Mouse (Mus musculus): ENCODE results near the gene Tnrc6c. TPM values are rescaled to one million over a fixed set of nuclear protein-coding genes. Genes with fewer than 3 reads are reported as not detected.
A peak's percentile ranks its signal among the peaks of the same experiment; 100 is the strongest.

Gene Tnrc6c
- polyA plus RNA-seq, 1 experiment from 2014 or later, result 31.7 TPM

DNA sequence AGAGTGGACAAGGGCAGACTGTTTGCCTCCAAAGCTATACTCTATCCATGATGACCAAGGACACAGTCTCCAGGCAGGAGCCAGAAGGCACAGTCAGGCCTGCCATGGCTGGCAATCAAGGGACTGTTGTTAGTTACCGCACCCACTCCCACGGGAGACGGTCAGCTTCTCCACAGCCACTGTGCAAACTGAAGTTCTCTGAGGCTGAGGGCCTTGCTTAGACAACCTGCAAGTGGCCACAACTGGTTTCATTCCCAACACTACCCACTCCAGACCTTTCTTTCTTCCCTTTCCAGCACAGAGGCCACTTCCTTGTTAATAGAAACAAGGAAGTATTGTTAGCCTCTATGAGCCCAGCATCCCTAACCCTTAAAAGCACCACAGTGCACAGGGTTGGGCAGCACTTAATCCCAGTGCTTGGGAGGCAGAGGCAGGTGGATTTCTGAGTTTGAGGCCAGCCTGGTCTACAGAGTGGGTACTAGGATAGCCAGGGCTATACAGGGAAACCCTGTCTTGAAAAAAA, 149.1 kb downstream of the Tnrc6c start:
- ATAC-seq, result no peak
- no peak overlapping the region for H3K27ac ChIP-seq
- H3K4me3 ChIP-seq (replicated peaks), result no peak overlapping the region

DNA sequence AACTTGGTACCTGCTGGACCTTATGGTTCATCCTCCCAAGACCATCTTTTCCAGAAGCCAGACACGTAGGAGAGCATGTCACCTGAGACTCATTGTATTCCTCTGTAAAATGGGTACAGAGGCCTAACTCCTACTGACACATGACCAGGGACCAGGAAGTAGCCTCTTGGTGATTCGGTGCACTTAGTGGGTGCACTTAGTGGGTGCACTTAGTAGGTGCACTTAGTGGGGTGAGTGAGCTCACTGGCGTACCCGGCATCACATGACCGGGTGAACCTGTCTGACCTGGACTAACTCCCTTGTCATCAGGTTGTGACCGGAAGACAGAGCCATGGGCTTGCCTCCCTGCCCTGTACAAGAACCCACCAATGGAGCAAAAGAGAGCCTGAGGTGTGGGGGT, 152.7 kb downstream of the Tnrc6c start:
- peaks cover 24% of the 10 kb centered on the region for H3K4me1 ChIP-seq (replicated peaks)
- H3K9ac ChIP-seq (replicated peaks), result no peak overlapping the region
- H3K27ac ChIP-seq, result no peak overlapping the region
- peaks cover 23% of the 10 kb centered on the region for H3K27me3 ChIP-seq
- H3K4me2 ChIP-seq (replicated peaks), result no peak overlapping the region
- no peak for ATAC-seq
- no peaks in the 10 kb centered on the region for H3K9me3 ChIP-seq
- 97% methylated on average over 6 of the region's 6 CpGs for WGBS
- H3K36me3 ChIP-seq, result no peaks in the 10 kb centered on the region
- H3K4me3 ChIP-seq (replicated peaks), result no peak overlapping the region

More for the DNA sequence above, 149.1 kb downstream of the Tnrc6c start:
- Histone ChIP-seq H3K9ac (replicated peaks) (no peak overlapping the region), H3K4me1 (replicated peaks) (no peaks in the 10 kb centered on the region), H3K9me3 (no peaks in the 10 kb centered on the region), H3K27me3 (no peaks in the 10 kb centered on the region), H3K36me3 (no peaks in the 10 kb centered on the region), H3K4me2 (replicated peaks) (no peak overlapping the region)
- whole genome bisulfite sequencing, result 92% methylated on average over 3 of the region's 3 CpGs

DNA sequence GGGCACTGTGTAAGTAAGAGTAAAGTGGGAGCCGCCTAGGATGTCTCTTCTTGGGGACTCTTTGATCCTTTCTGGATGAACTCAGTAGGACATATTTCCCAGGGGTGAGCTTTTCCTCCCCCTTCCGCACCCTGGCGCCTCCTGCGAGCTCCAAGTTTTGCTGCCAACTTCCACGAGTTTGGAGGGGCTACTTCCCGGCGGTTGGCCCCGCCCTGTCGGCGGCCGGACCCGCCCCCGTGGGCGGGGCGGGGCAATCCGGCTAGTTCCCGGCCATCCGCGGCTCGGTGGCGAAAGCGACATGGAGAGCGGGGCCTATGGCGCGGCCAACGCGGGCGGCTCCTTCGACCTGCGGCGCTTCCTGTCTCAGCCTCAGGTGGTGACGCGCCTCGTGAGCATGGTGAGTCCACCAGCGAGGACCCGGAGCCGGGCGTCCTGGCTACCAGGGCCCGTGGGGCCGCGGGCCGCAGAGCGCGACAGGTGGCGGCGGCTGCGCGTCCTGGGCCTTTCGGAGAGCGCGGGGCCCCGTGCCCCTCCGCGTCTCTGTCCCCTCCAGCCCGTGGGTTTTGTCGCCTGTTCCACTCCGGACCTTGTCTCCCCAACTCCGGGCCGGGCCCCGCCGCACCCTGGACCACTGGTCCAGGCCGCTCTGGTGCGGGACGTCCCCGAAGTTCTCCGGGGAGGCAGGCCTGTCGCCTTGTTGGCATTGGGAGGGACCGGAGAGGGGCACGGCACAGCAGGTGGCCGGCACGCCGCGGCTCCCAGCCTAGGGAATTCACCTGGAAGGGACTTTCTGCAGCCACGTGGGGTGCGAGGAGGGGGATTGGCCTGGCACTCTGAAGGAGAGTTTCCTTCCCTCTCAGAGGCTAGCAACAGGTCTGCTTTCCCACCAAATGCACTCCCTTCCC, 155.6 kb downstream of the Tnrc6c start, which contains the start of the genes Gm20708 and Syngr2:
TSS of gene Gm20708 (plus strand) at position 262 of the 905 bp plus-strand sequence.
TSS of gene Syngr2 (plus strand) at position 262 of the 905 bp plus-strand sequence.
- Histone ChIP-seq H3K4me3 (replicated peaks) (peak within 1 kb of the TSS; percentile 61), H3K27me3 (peaks cover 23% of the 10 kb centered on the region), H3K27ac (no peak within 1 kb of the TSS; the same call in 1 of the 2 replicates), H3K4me1 (replicated peaks) (peaks cover 24% of the 10 kb centered on the region), H3K4me2 (replicated peaks) (peak within 1 kb of the TSS; percentile 93), H3K9ac (replicated peaks) (peak within 1 kb of the TSS; percentile 65), H3K36me3 (peaks cover 14% of the 10 kb centered on the region), H3K9me3 (no peaks in the 10 kb centered on the region)
- WGBS, result under 1% methylated on average over 75 of the region's 75 CpGs
- ATAC-seq, result peak; percentile 77

DNA sequence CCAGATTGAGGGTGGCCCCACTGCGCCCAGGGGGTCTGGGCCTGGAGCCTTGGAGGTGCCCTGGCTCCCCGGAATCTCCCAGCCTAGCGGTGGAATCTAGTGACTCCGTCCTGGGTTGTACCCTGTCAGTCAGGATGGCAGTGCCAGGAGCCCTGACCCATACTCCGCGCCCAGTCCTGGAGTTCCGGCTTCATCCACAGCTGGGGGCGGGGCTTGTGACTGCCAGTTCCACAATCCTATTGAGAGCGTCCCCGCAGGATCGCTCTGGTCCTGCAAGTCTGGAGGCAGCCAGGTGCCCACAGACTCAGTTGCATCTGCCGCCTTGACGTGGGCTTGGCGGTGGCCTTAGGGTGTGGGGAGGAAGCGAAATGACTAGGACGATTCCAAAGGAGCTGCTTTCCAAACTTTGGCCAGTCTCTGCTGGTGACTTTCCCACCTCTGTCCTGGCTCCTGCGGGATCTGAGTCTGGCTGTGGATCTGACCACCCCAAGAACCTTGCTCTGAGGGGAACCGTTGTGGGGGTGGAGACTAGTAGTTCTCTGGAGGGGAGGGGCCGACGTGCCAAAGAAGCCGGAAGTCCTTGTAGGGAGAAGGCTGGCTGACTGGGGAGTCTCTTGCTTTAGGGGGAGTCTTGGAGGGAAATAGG, 156.4 kb downstream of the Tnrc6c start:
- H3K36me3 ChIP-seq, result peaks cover 14% of the 10 kb centered on the region
- peaks cover 24% of the 10 kb centered on the region for H3K4me1 ChIP-seq (replicated peaks)
- peak overlapping the region; percentile 61 for H3K4me3 ChIP-seq (replicated peaks)
- H3K4me2 ChIP-seq (replicated peaks), result peak overlapping the region; percentile 93
- under 1% methylated on average over 21 of the region's 21 CpGs for WGBS
- H3K27ac ChIP-seq, result no peak overlapping the region; the same call in 1 of the 2 replicates
- peak overlapping the region; percentile 65 for H3K9ac ChIP-seq (replicated peaks)
- ATAC-seq, result peak; percentile 84
- peaks cover 23% of the 10 kb centered on the region for H3K27me3 ChIP-seq
- H3K9me3 ChIP-seq, result no peaks in the 10 kb centered on the region

Other genes starting within 250 kb of the Tnrc6c start
- gene Gm11733, start 169.9 kb upstream of the Tnrc6c start, polyA plus RNA-seq (2015; fragmentation: Nextera tagmentation; extraction: Ambion mirVana), result not detected in 2 replicates
- 1.3 and 1.4 TPM in 2 replicates for gene Tmc8, start 127.8 kb downstream of the Tnrc6c start, polyA plus RNA-seq (2015; fragmentation: Nextera tagmentation; extraction: Ambion mirVana)
- 3.9 and 4.1 TPM in 2 replicates for gene Tmc6, start 127.9 kb downstream of the Tnrc6c start, polyA plus RNA-seq (2015; fragmentation: Nextera tagmentation; extraction: Ambion mirVana)
- gene 6030468B19Rik, start 143.4 kb downstream of the Tnrc6c start, polyA plus RNA-seq (2015; fragmentation: Nextera tagmentation; extraction: Ambion mirVana), result not detected in 2 replicates
- 0.55 and 0.70 TPM in 2 replicates for gene Gm20708, start 155.4 kb downstream of the Tnrc6c start, polyA plus RNA-seq (2015; fragmentation: Nextera tagmentation; extraction: Ambion mirVana)
- gene Syngr2, start 155.4 kb downstream of the Tnrc6c start, polyA plus RNA-seq (2015; fragmentation: Nextera tagmentation; extraction: Ambion mirVana), result 14.3 and 15.0 TPM in 2 replicates
- 4.1 and 4.3 TPM in 2 replicates for gene Afmid, start 171.6 kb downstream of the Tnrc6c start, polyA plus RNA-seq (2015; fragmentation: Nextera tagmentation; extraction: Ambion mirVana)
- 34.5 and 36.2 TPM in 2 replicates for gene Tk1, start 171.8 kb downstream of the Tnrc6c start, polyA plus RNA-seq (2015; fragmentation: Nextera tagmentation; extraction: Ambion mirVana)
- 99.1 and 105 TPM in 2 replicates for gene Birc5, start 195.0 kb downstream of the Tnrc6c start, polyA plus RNA-seq (2015; fragmentation: Nextera tagmentation; extraction: Ambion mirVana)
- gene Tmem235, start 206.5 kb downstream of the Tnrc6c start, polyA plus RNA-seq (2015; fragmentation: Nextera tagmentation; extraction: Ambion mirVana), result not detected in 2 replicates
- 2.6 and 3.0 TPM in 2 replicates for gene Tha1, start 219.2 kb downstream of the Tnrc6c start, polyA plus RNA-seq (2015; fragmentation: Nextera tagmentation; extraction: Ambion mirVana)

All from midbrain, embryonic 13.5 days (tissue).